Mouse (Mus musculus): ENCODE data around the gene Abhd2. TPM values are rescaled to one million over a fixed set of nuclear protein-coding genes. Genes with fewer than 3 reads are reported as not detected.
A peak's percentile ranks its signal among the peaks of the same experiment; 100 is the strongest.

The Abhd2 gene
- polyA plus RNA-seq, 1 experiment from 2014 or later = 5.6 TPM

GRCm38 (mm10) chr7:79360056-79360455 is 87.1 kb downstream of the Abhd2 start:
- 42% methylated on average over 11 of the region's 11 CpGs for WGBS
- Histone ChIP-seq H3K27me3 (replicated peaks) (peaks cover 48% of the 10 kb centered on the region), H3K9ac (0 out of 2 replicates have a peak overlapping the region, but pooled peaks have one; percentile 28), H3K36me3 (peaks cover 15% of the 10 kb centered on the region), H3K4me2 (peak overlapping the region; percentile 66), H3K4me3 (peak overlapping the region; percentile 37), H3K4me1 (replicated peaks) (peaks cover 66% of the 10 kb centered on the region), H3K27ac (ENCODE audit: poor library complexity, severe bottlenecking) (peak overlapping the region; percentile 84), H3K9me3 (replicated peaks) (no peaks in the 10 kb centered on the region)
- ATAC-seq (ENCODE audit: insufficient number of reproducible peaks, low FRiP score) = no peak

- Histone ChIP-seq H3K9me3 (replicated peaks) (no peaks in the 10 kb centered on the region), H3K4me1 (replicated peaks) (peaks cover 64% of the 10 kb centered on the region), H3K36me3 (0 out of 2 replicates have a peak, but pooled peaks cover 2% of the 10 kb centered on the region), H3K9ac (no peak overlapping the region), H3K27me3 (replicated peaks) (peaks cover 44% of the 10 kb centered on the region), H3K27ac (ENCODE audit: poor library complexity, severe bottlenecking) (no peak overlapping the region), H3K4me2 (no peak overlapping the region), H3K4me3 (no peak overlapping the region)
- WGBS = 81% methylated on average over 8 of the region's 8 CpGs
- no peak for ATAC-seq (ENCODE audit: insufficient number of reproducible peaks, low FRiP score)
These were observed 89.2 kb downstream of the Abhd2 start for GRCm38 (mm10) chr7:79362208-79362607.

GRCm38 (mm10) chr7:79362830-79363229 is 89.8 kb downstream of the Abhd2 start:
- Histone ChIP-seq H3K4me3 (no peak overlapping the region), H3K9me3 (replicated peaks) (no peaks in the 10 kb centered on the region), H3K4me2 (no peak overlapping the region), H3K27me3 (replicated peaks) (peaks cover 43% of the 10 kb centered on the region), H3K36me3 (0 out of 2 replicates have a peak, but pooled peaks cover 2% of the 10 kb centered on the region), H3K4me1 (replicated peaks) (peaks cover 60% of the 10 kb centered on the region), H3K9ac (no peak overlapping the region), H3K27ac (ENCODE audit: poor library complexity, severe bottlenecking) (no peak overlapping the region)
- 76% methylated on average over 7 of the region's 7 CpGs for WGBS
- ATAC-seq (ENCODE audit: insufficient number of reproducible peaks, low FRiP score) = no peak

DNA sequence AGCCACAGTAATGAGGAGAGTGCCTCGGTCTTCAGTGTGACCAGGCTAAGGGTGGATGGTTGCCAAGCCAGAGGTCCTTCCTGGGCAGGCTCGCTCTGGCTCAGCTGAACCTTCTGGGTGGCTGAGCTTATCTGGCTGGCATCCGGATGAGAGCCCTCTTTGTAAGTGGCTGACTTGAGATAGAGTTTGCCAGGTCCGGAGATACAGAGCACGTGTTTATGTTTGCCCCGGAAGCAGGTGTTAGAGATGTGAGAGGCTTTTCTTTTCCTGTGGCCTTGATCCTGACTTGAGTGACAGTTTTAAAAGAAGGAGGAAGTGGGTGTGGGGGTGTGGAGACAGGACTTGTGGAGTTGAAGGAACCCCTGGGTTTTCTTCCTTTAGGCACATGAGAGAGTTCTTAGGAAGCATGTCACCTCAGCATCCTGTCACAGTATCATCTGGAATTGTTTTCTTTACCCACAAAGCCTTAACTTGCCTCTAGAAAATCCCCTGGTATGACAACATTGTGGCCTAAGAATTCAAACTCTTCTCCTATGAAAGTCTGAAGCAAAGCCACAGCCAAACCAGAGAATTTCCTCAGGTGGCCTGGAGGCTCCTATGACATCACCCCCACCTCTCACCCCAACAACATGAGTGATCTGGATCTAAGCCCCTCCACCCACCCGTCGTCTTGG is 90.5 kb downstream of the Abhd2 start:
- WGBS = 20% methylated on average over 8 of the region's 8 CpGs

GRCm38 (mm10) chr7:79368664-79369063 is 95.7 kb downstream of the Abhd2 start:
- no peak overlapping the region for H3K4me2 ChIP-seq
- WGBS = 69% methylated on average over 5 of the region's 5 CpGs
- no peak overlapping the region for H3K9ac ChIP-seq
- ATAC-seq (ENCODE audit: insufficient number of reproducible peaks, low FRiP score) = no peak
- H3K9me3 ChIP-seq (replicated peaks) = no peaks in the 10 kb centered on the region
- H3K4me1 ChIP-seq (replicated peaks) = peaks cover 5% of the 10 kb centered on the region
- H3K4me3 ChIP-seq = no peak overlapping the region
- H3K36me3 ChIP-seq = no peaks in the 10 kb centered on the region
- peaks cover 22% of the 10 kb centered on the region for H3K27me3 ChIP-seq (replicated peaks)
- no peak overlapping the region for H3K27ac ChIP-seq (ENCODE audit: poor library complexity, severe bottlenecking)

More for the DNA sequence above, 90.5 kb downstream of the Abhd2 start:
- no peaks in the 10 kb centered on the region for H3K9me3 ChIP-seq (replicated peaks)
- peaks cover 53% of the 10 kb centered on the region for H3K4me1 ChIP-seq (replicated peaks)
- peak; percentile 54; the same call in 1 of the 2 replicates for ATAC-seq (ENCODE audit: insufficient number of reproducible peaks, low FRiP score)
- 0 out of 2 replicates have a peak overlapping the region, but pooled peaks have one; percentile 5 for H3K4me2 ChIP-seq
- H3K36me3 ChIP-seq = 0 out of 2 replicates have a peak, but pooled peaks cover 2% of the 10 kb centered on the region
- H3K9ac ChIP-seq = no peak overlapping the region
- H3K27me3 ChIP-seq (replicated peaks) = peaks cover 43% of the 10 kb centered on the region
- H3K27ac ChIP-seq (ENCODE audit: poor library complexity, severe bottlenecking) = no peak overlapping the region
- H3K4me3 ChIP-seq = no peak overlapping the region

DNA sequence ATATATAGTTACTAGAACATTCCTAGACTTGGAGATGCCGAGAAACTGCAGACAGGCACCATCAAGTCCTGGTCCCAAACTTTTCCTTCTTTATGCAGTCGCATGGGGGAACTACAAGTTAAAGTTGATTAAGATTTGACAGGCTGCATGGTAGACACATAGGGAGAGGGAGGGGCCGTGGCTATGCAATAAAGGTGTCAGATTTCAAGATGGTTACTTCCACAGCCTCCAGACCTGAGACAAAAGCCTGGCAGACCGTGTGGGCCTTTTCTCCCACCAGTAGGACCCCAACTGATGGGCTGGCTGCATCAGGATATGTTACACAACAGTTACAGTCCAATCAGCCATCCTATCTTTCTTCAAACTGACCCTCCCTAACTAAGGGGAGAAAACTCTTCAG is 96.4 kb downstream of the Abhd2 start:
- peaks cover 22% of the 10 kb centered on the region for H3K27me3 ChIP-seq (replicated peaks)
- ATAC-seq (ENCODE audit: insufficient number of reproducible peaks, low FRiP score) = no peak
- no peaks in the 10 kb centered on the region for H3K9me3 ChIP-seq (replicated peaks)
- H3K4me2 ChIP-seq = no peak overlapping the region
- no peak overlapping the region for H3K4me3 ChIP-seq
- no peak overlapping the region for H3K27ac ChIP-seq (ENCODE audit: poor library complexity, severe bottlenecking)
- WGBS = 43% methylated on average over 4 of the region's 4 CpGs
- H3K9ac ChIP-seq = no peak overlapping the region
- no peaks in the 10 kb centered on the region for H3K4me1 ChIP-seq (replicated peaks)
- no peaks in the 10 kb centered on the region for H3K36me3 ChIP-seq

DNA sequence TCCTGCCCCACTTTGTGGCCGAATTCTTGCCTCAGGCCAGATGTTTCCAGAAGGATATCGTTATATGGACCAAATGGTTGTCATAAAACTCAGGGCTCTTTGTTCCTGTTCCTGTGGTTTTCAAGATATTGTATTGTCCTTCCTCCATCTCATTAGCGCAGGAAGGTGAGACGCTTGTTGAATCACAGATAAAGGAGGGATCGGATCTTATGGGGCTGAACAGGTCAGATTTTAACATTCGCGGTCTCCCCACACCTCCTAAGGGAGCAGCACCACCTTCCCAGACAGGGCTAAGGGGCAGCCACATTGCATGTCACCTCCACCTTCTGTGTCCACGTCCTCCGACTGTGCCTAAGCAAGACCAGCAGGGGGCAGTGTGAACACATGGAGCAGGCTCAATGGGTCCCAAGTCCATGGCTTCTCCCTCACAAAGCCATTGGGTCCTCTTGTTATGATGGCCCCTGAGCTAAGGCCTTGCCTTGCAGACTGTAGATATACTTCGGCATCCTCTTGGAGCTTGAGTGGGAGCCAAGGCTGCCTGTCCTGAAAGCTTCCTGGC is 98.4 kb downstream of the Abhd2 start:
- Histone ChIP-seq H3K4me1 (replicated peaks) (peaks cover 6% of the 10 kb centered on the region; the same call in 1 of the 2 replicates), H3K4me3 (no peak overlapping the region), H3K27me3 (replicated peaks) (0 out of 2 replicates have a peak, but pooled peaks cover 9% of the 10 kb centered on the region), H3K27ac (ENCODE audit: poor library complexity, severe bottlenecking) (no peak overlapping the region), H3K4me2 (no peak overlapping the region), H3K9me3 (replicated peaks) (no peaks in the 10 kb centered on the region), H3K36me3 (no peaks in the 10 kb centered on the region), H3K9ac (no peak overlapping the region)
- WGBS = 38% methylated on average over 10 of the region's 10 CpGs
- ATAC-seq (ENCODE audit: insufficient number of reproducible peaks, low FRiP score) = peak; percentile 78; the same call in 1 of the 2 replicates

DNA sequence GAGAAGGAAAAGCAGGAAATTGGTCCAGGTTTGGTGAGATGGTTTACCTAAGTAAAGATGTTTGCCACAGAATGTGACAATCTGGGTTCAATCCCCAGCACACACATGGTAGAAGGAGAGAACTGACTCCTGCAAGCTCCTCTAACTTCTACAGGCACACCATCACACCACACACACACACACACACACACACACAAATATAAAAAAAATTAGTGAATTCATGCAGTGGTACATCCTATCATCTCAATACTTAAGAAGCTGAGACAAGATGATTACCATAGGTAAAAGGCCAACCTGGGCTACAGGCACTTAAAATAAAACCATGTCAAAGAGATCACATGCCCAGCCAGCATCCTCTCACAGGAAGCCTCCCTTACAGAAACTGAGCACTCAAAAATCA is 101.0 kb downstream of the Abhd2 start:
- Histone ChIP-seq H3K36me3 (no peaks in the 10 kb centered on the region), H3K27ac (ENCODE audit: poor library complexity, severe bottlenecking) (no peak overlapping the region), H3K9ac (no peak overlapping the region), H3K9me3 (replicated peaks) (no peaks in the 10 kb centered on the region), H3K27me3 (replicated peaks) (0 out of 2 replicates have a peak, but pooled peaks cover 5% of the 10 kb centered on the region), H3K4me2 (no peak overlapping the region), H3K4me3 (no peak overlapping the region), H3K4me1 (replicated peaks) (peaks cover 6% of the 10 kb centered on the region; the same call in 1 of the 2 replicates)
- no peak for ATAC-seq (ENCODE audit: insufficient number of reproducible peaks, low FRiP score)

DNA sequence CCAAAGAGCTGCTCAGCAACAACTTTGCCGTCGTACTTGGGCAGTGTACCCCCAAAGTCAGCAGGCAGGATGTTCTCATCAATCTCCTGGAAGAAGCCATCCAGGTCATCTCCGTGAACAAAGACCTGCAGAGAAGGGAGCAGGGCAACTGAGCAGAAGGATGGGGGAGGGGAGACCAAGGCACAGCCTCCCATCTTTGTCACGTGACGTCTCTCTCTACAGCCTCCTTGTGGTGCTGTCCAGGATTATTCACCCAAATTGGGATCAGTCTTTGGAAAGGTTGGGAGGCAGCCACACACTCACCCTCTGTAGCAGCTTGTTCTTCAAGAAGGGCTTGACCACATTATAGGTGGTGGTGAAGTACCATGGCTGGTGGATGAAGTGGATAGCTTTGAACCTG is 102.6 kb downstream of the Abhd2 start:
- WGBS = 66% methylated on average over 5 of the region's 5 CpGs

DNA sequence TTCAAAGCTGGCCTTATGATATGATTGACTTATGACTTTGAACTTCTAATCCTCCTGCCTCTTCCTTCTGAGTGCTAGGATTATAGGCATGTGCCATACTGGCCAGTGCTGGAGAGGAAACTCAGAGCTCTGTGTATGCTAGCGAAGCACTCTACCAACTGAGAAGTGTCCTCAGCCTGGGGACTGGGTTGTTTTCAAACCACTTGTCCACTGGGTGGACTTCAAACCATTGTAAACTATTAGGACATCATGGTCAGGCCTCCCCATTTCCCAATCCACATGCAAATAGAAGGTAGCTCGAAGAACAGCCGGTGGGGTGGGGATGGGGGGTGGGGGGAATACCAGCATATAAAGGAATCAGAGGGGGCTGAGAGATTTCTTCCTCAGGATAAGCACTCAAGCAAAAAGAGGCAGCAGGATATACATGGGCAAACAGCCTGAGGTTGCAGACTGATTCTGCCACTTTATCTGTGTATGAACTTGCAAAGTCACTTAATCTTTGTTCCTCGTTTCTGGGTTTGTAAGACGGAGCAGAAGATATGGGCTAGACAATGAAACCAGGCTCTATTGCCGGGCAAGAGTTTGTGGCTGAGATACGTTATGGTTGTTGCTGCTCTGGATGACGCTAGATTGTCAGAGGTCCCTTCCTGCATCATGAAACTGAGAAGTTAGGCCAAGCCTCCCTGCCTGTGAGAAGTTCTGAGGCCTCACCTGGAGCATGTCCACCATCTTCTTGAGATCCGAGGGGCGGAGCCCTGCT is 103.7 kb downstream of the Abhd2 start:
- no peak for ATAC-seq (ENCODE audit: insufficient number of reproducible peaks, low FRiP score)
- Histone ChIP-seq H3K4me2 (no peak overlapping the region), H3K27me3 (replicated peaks) (0 out of 2 replicates have a peak, but pooled peaks cover 14% of the 10 kb centered on the region), H3K4me1 (replicated peaks) (peaks cover 6% of the 10 kb centered on the region; the same call in 1 of the 2 replicates), H3K27ac (ENCODE audit: poor library complexity, severe bottlenecking) (no peak overlapping the region), H3K4me3 (no peak overlapping the region), H3K36me3 (no peaks in the 10 kb centered on the region), H3K9ac (no peak overlapping the region), H3K9me3 (replicated peaks) (no peaks in the 10 kb centered on the region)
- 75% methylated on average over 10 of the region's 10 CpGs for WGBS

More for the DNA sequence above, 102.6 kb downstream of the Abhd2 start:
- Histone ChIP-seq H3K9me3 (replicated peaks) (no peaks in the 10 kb centered on the region), H3K9ac (no peak overlapping the region), H3K4me1 (replicated peaks) (peaks cover 6% of the 10 kb centered on the region; the same call in 1 of the 2 replicates), H3K36me3 (no peaks in the 10 kb centered on the region), H3K27ac (ENCODE audit: poor library complexity, severe bottlenecking) (no peak overlapping the region), H3K27me3 (replicated peaks) (0 out of 2 replicates have a peak, but pooled peaks cover 10% of the 10 kb centered on the region), H3K4me3 (no peak overlapping the region), H3K4me2 (no peak overlapping the region)
- no peak for ATAC-seq (ENCODE audit: insufficient number of reproducible peaks, low FRiP score)

Measured in heart, embryonic 12.5 days (tissue).